Mouse (Mus musculus) G1E (cell line): ENCODE measurements around the gene Asah2.

ENCODE experiments used
- CTCF ChIP-seq: IDR thresholded peaks from 2 replicates; pipeline ENCODE4 v1.5.1; 2012; ENCODE audit warnings: low read depth, low read length, inconsistent platforms, mixed read lengths
- GATA1 ChIP-seq: IDR thresholded peaks from 2 replicates; pipeline ENCODE4 v1.6.1; 2012; ENCODE audit warnings: borderline replicate concordance, low read length, inconsistent platforms, mixed read lengths
- GATA2 ChIP-seq: IDR thresholded peaks from 2 replicates; pipeline ENCODE4 v1.6.1; 2012; ENCODE audit warnings: low read depth, low read length, inconsistent platforms, borderline replicate concordance
- POLR2AphosphoS5 ChIP-seq: IDR thresholded peaks from 2 replicates; pipeline ENCODE4 v1.6.1; 2012; ENCODE audit warnings: low read depth, low read length, inconsistent platforms; ENCODE audit not compliant: insufficient replicate concordance

DNA sequence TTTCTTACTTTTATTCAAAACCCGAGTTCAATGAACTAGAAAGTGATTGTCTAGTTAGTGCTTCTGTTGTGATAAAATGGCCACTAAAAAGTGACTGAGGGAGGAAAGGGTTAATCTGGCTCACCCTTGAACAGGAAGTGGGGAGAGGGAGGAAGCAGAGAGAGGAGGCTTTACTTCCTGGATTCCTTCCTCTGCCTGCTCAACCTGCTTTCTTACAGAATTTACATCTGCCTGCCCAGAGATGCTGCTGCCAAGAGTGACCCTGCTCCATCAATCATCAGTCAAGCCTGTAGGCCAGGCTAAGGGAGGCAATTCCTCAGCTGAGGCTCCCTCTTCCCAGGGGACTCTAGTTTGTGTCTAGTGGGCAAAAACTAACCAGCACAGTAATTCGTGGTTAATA, 132.1 kb downstream of the Asah2 start:
- TF ChIP-seq CTCF = no peak
- TF ChIP-seq GATA1 = no peak
- TF ChIP-seq POLR2AphosphoS5 = no peak
- TF ChIP-seq GATA2 = no peak
